Mouse (Mus musculus) heart, adult 11 months (tissue): ENCODE results near the gene Lrrfip1.
A peak's percentile ranks its signal among the peaks of the same experiment; 100 is the strongest.

Source experiments
- DNase-seq: peaks from one replicate; pipeline ENCODE4 v3.0.0; 2022

Lrrfip1 gene

GRCm38 (mm10) chr1:91057311-91058245 lies 59.0 kb downstream of the Lrrfip1 start:
- DNase-seq = peak; percentile 91

DNA sequence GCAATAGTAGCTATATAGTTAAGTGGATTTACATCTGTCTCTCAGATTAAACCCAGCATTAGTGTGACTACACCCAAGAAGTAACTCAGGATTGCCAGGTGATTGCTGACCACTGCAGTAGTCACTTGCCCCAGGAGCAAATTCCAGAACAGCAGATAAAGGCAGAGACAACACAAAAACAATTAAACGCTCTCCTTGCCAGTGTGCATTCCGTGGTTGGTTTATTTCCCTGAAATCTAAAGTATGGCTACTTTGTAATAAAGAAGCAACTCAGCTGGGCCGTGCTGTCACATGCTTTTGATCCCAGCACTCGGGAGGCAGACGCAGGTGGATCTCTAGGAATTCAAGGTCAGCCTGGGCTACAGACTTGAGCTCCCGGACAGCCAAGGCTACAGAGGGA lies 59.7 kb downstream of the Lrrfip1 start:
- DNase-seq = peak; percentile 81

DNA sequence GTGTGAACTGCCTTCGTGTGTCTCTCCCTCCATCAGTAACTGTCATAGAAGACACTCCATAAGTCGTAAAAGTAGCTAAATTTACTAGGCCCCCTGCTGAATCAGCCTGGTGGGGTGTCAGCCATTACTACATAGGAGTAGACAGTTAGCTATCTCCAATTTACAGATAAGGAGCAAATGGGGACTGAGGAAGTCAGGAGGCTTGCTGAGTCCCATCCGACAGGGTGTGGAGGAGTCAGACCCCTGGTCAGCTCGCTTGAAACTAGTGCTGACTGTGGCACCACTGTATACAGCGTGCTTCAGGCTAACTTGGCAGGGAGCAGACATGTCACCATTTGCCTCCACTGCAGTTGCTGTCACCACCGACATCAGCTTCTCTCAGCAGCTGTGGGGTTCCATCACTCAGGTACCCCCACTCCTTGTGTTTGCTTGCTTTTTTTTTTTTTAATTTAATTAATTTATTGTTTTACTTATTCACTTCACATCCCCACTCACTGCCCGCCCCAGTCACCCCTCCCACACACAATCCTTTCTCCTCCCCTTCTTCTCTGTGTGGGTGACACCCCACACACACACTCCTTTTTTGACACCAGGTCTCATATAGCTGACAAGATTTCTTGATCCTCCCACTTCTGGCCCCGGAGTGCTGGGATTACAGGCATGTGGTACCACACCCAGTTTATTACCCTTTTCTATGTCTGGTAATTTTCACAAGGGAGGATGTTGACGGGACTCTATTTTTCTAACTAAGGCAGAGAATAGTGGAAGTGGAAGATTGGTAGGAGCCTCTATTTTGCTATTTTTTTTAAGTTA lies 61.5 kb downstream of the Lrrfip1 start:
- DNase-seq = peak; percentile 95

- DNase-seq = peak; percentile 88
Measured at GRCm38 (mm10) chr1:91061105-91061504, 62.6 kb downstream of the Lrrfip1 start.

DNA sequence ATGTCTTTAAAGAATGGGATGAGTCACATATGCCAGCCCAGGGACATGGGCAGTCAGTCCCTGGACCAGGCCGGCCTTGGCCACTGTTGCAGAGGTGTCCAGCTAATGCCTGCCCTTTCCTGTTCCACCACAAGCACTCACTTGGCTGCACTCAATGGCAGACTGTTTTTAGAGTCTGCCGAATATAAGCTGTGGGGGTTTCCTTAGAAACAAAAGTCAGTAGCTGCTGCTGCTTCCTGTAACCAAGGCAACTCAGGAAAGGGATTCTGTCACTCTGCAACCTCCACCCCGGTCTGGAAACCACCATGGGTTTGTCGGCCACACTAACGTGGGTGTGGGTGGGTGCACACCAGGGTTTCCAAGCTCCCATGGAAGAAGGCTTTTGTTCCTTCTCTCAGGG lies 63.8 kb downstream of the Lrrfip1 start:
- DNase-seq = peak; percentile 98

DNA sequence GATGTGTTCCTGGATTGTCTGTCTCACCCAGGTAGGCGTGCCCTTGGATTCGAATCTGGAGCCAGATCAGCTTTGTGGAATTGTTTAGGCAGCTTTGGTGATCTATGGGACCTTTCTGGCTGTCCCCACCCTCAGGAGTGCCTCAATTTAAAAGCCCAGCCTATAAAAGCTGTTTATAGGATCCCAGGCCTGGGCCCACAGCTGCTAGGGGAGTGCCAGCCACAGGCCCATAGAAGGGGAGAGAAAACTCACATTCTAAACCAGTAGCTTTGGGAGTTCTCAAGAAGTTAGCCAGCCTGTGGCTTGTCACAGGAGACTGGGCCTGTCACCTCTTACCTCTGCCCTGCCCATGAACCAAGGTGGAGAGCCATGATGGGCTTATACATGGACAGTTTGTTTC lies 65.5 kb downstream of the Lrrfip1 start:
- DNase-seq = no peak

GRCm38 (mm10) chr1:91064903-91065525 lies 66.5 kb downstream of the Lrrfip1 start:
- peak; percentile 97 for DNase-seq

- DNase-seq = no peak
Measured at GRCm38 (mm10) chr1:91066061-91066460, 67.5 kb downstream of the Lrrfip1 start.

DNA sequence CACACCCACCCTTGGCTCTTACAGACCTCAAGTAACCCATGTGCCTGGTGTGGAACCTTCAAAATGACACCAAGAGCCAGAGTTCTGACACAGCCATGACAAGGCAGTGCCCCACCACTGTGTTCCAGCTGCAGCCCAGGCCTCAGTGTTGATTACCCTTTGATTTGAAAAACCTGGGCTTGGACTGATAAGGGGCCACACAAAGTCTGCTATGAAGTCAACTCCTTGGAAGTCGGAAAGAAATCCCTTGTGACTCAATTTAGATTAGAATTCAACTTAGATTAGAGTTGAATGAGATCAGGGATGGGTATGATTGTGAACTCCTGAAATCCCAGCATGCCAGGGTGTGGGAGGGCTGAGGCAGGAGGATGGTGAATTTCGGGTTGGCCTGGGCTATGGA lies 68.1 kb downstream of the Lrrfip1 start:
- DNase-seq = no peak

DNA sequence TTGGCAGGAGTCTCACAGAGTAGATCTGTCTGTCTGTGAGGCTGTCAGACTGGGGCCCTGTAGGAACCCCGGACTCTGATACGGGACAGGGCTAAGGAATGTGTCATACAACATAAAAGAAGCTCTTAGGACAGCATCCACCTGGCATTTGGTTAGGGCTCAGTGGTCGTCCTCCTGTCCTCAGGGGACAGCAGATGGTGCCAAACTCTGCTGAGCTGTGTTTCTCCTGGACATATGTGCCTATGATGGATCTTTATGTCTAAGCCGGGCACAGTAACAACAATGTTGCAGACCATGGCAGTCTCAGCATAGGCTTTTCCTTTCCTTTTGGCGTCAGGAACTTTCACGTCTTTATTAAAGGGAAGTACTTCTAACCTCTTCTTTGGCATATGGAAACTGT lies 69.2 kb downstream of the Lrrfip1 start:
- no peak for DNase-seq

DNA sequence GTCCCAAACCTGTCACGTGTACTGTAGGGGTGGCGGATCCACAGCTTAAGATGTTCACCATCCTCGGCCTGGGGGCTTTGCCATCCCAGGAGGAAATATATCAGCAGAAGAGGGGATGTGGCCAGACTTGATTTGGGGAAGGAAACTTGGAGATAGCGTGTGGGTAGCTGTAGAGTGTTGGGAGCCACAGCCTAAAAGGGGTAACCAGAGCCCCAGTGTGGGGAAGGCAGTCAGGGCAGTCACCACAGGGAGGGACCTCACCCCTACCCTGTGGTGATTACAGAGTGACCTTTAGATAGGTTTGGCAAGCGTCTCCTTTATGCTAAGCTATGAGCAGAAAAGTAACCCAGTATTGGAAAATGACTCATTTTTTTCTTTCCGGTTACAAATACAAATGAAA lies 71.0 kb downstream of the Lrrfip1 start:
- peak; percentile 86 for DNase-seq

DNA sequence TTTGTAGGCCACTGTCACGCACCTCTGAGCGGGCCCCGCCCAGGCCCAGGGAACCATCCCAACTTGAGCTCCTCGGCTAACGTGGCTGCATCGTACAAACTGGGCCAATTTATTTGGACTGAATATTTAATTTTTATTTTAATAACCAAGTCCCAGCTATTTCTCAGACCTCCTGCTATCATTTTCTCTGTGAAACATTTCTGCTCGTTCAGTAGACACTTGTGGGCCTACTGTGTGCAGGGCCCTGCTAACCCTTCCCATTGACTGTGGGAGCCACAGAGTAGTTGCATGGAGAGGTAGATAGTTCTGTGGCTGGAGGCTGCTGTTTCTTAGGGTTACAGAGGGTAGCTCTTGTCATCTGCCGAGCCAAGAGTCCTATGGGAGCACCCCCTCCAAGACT lies 72.0 kb downstream of the Lrrfip1 start:
- peak; percentile 60 for DNase-seq

- peak; percentile 93 for DNase-seq
Measured at GRCm38 (mm10) chr1:91071671-91072290, 73.2 kb downstream of the Lrrfip1 start.

DNA sequence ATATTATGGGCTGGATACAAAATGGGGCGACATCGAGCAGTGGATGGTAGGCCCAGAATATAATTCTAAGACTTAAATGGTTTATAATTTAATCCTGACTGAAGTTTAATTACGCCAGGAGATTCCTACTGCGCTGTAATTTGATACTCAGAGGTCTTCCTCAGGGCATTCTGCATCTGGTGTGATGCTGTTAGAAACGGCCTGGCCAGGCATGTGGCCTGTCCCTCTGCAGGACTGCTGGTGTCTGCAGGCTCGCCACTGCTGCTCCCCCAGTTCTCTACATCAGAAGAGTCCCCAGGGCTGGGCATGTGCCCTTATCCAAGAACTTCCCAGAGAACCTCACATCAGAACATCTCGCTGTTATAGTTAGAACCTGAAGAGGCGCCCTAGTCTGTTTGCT lies 78.4 kb downstream of the Lrrfip1 start:
- DNase-seq = peak; percentile 74

DNA sequence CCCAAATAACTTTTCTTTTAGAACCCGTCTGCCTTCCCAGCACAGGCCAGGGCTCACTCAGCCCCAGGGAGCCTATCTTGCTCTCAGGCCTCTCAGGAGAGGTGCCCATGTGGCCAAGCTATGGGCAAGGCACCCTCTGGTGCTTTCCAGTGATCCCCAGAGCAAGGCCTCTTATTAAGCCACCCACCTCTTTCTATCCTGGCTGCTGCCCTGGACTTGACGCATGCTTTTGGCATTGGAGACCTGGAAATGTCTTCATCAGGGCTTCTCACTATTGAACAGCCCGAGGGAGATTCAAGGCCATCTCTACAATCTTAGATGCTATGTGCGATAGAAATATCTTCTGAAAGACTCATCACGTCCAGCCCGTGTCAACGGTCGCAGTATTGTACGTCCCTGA lies 78.9 kb downstream of the Lrrfip1 start:
- peak; percentile 92 for DNase-seq

- DNase-seq = no peak
Measured at GRCm38 (mm10) chr1:91077980-91078379, 79.4 kb downstream of the Lrrfip1 start.

GRCm38 (mm10) chr1:91079740-91080422 lies 81.3 kb downstream of the Lrrfip1 start:
- peak; percentile 89 for DNase-seq

GRCm38 (mm10) chr1:91080423-91080749 lies 81.8 kb downstream of the Lrrfip1 start:
- peak; percentile 98 for DNase-seq

DNA sequence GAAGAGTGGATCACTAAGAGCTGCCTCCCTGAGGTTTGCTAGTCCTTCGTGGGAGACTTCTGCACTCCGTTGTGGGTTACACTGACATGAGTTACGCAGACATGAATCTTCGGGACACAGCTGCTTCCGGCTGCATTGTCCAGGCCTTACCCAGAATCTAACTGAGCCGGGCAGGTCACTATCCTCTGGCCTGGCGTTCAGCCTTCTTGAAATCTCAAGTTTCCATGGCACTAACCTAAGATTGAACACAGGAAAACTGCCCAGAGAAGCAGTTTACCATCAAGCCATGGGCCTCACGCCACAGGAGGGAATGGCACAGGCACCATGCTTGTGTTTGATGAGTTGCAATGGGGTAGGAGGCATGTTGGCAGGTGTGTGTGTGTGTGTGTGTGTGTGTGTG lies 85.8 kb downstream of the Lrrfip1 start:
- no peak for DNase-seq

DNA sequence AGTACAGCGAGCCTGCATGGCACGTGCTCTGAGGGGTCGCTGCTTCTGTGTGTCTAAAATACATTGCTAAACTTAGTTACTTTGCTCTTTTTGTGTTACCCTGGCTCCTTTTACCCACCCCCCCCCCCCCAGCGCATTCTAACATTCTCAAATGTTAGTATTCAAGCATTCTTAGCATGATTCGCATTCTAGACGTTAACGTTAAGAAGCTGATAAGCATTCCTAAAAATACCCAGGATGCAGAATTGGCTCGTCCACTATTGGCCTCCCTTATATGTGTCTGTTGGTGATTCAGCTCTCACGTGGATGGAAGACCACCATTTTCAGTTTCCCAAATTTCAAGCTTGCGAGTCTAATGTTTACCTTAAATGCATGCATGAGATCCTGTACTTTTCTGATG lies 86.5 kb downstream of the Lrrfip1 start:
- DNase-seq = no peak

GRCm38 (mm10) chr1:91085686-91086085 lies 87.1 kb downstream of the Lrrfip1 start:
- DNase-seq = no peak

GRCm38 (mm10) chr1:91086325-91086724 lies 87.8 kb downstream of the Lrrfip1 start:
- no peak for DNase-seq
